Mouse (Mus musculus): ENCODE measurements around the gene Arl6.

DNA sequence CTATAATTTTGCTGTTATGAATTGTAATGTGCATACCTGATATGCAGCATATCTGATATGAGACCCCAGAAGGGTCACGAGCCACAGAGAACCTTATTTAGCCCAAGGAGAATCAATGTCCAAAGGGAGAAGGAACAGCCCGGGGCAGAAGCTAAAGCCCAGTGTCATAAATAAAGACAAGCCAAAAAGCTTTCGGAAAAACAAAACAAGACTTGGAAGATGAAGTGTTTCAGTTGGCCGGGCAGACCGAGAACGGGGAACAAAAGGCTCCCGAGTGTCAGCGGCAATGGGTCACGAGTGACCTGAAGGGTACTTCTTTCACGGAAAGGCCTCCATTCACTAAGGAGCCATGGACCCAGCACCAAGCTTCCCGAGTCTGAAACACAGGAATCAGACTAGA is 65.2 kb downstream of the Arl6 start:
- TF ChIP-seq CTCF (IDR thresholded peaks at IDR 0.05; ENCODE audit: low read depth) (no peak), EP300 (IDR thresholded peaks at IDR 0.05; ENCODE audit: low read depth) (no peak)

Measured in heart, postnatal 0 days (tissue).